Mouse (Mus musculus): ENCODE data around the gene Pcbp4. TPM values are rescaled to one million over a fixed set of nuclear protein-coding genes. Genes with fewer than 3 reads are reported as not detected.
"Not testable (repeated sequence)": the region's sequence is repeated elsewhere in the genome, so short reads cannot be mapped to it uniquely, and the experiment has no call there.

The Pcbp4 gene
- polyA plus RNA-seq, 1 experiment from 2014 or later: 186 TPM

DNA sequence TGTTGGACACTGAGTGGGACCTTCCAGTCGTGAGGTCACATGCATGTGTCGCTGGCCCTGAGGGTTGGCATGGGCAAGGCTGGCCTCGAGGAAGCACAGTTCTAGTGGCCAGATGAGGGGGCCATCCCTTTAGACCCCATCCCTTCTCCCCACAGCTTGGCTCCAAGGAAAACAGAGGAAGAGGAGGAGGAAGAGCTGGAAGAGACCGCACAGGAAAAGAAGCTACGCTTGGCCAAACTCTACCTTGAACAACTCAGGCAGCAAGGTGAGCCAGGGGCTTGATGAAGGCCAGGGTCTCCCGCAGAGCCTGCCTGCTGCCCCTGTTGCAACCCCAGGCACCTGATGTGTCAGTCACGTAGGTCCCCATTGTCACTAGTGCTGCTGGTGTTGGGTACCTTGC is 27.4 kb downstream of the Pcbp4 start:
- DNase-seq (ENCODE audit: low spot score): no peak
- Histone ChIP-seq H3K36me3 (peaks cover 60% of the 10 kb centered on the region), H3K9me3 (no peaks in the 10 kb centered on the region), H3K27ac (no peak overlapping the region), H3K4me3 (no peak overlapping the region), H3K4me1 (peaks cover 27% of the 10 kb centered on the region), H3K27me3 (ENCODE audit: insufficient read depth, poor library complexity, severe bottlenecking) (no peaks in the 10 kb centered on the region)
- 91% methylated on average over 7 of the region's 7 CpGs for whole genome bisulfite sequencing

DNA sequence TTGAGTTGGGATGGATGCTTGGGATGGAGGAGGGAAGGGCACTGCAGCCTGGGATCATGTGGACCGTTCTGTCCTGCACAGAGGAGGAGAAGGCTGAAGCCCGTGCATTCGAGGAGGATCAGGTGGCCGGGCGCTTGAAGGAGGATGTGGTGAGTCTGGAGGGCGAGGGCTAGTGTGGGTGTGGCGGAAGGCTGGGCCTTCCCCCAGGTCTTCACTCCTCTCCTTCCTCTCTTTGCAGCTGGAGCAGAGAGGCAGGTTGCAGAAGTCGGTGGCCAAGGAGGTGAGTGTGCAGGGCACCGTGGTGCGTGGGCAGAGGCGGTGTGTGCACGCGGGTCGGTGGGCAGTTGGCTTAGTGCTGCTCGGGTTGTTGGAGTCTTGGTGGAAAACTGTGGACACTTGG is 28.0 kb downstream of the Pcbp4 start:
- H3K36me3 ChIP-seq: peaks cover 65% of the 10 kb centered on the region
- 94% methylated on average over 15 of the region's 15 CpGs for WGBS

DNA sequence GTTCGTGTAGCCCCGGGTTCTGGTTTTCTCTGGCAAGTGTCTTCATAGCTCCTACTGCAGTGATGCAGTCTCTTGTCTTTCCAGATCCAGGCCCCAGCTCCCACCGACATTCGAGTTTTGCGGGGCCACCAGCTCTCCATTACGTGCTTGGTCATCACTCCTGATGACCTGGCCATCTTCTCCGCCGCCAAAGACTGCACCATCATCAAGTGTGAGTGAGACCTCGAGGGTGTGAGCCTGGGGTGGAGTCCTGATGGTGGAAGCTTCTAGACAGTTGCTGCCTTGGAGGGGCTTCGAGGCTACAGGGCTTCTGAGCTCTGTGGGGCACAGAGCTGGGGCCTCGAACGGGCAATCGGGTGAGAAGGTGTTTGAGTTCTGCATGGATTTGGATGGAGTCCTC is 28.6 kb downstream of the Pcbp4 start:
- WGBS: 92% methylated on average over 13 of the region's 13 CpGs
- peaks cover 16% of the 10 kb centered on the region for H3K4me1 ChIP-seq
- no peak overlapping the region for H3K27ac ChIP-seq
- no peaks in the 10 kb centered on the region for H3K27me3 ChIP-seq (ENCODE audit: insufficient read depth, poor library complexity, severe bottlenecking)
- DNase-seq (ENCODE audit: low spot score): no peak
- H3K4me3 ChIP-seq: no peak overlapping the region
- peaks cover 69% of the 10 kb centered on the region for H3K36me3 ChIP-seq
- H3K9me3 ChIP-seq: no peaks in the 10 kb centered on the region

More for the DNA sequence above, 28.0 kb downstream of the Pcbp4 start:
- no peak overlapping the region for H3K27ac ChIP-seq
- no peak overlapping the region for H3K4me3 ChIP-seq
- H3K27me3 ChIP-seq (ENCODE audit: insufficient read depth, poor library complexity, severe bottlenecking): no peaks in the 10 kb centered on the region
- no peaks in the 10 kb centered on the region for H3K9me3 ChIP-seq
- H3K4me1 ChIP-seq: peaks cover 22% of the 10 kb centered on the region
- no peak for DNase-seq (ENCODE audit: low spot score)

DNA sequence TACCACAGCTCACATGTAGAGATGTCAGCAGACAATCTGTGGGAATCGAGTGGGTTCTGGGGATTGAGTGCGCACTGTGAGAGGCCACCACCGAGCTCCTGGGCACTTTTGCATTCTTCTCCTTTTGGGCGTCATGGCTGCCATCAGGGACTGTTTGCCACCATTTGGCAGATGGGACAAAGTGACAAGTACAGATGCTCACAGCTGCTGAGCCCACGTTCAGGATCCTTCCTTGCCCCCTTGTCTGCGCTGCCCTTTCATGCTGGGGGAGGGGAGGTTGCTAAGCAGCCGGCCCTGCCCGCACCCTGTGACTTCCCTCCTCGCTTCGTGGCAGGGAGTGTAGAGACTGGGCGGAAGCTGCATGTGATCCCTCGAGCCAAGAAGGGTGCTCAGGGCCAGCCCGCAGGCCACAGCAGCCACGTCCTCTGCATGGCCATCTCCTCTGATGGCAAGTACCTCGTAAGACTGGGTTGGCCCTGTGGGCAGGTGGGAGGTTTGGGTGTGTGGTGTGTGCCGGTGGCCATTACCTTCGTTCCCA is 29.6 kb downstream of the Pcbp4 start:
- WGBS: 87% methylated on average over 17 of the region's 17 CpGs
- Histone ChIP-seq H3K4me3 (no peak overlapping the region), H3K4me1 (peaks cover 13% of the 10 kb centered on the region), H3K27ac (no peak overlapping the region), H3K9me3 (no peaks in the 10 kb centered on the region), H3K27me3 (ENCODE audit: insufficient read depth, poor library complexity, severe bottlenecking) (no peaks in the 10 kb centered on the region), H3K36me3 (peaks cover 69% of the 10 kb centered on the region)
- DNase-seq (ENCODE audit: low spot score): no peak

DNA sequence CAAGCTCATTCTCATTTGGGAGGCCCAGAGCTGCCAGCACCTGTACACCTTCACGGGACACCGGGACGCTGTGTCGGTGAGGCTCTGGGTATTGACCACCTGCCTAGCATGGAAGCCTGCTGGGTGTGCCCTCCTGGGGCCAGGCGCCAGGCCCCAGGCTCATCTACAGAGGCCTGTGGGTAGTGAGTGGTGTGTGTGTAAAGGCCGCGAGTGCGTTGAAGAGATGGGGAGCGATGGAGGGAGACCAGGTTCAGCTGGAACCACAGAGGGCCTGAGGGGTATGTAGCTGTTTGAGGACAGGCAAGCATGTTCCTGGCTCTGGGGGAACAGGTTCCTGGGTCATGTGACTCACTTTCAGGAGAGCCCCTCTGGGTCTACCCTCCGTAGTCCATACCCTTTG is 30.0 kb downstream of the Pcbp4 start:
- Histone ChIP-seq H3K27ac (no peak overlapping the region), H3K4me1 (peaks cover 8% of the 10 kb centered on the region), H3K36me3 (peaks cover 69% of the 10 kb centered on the region), H3K4me3 (no peak overlapping the region), H3K9me3 (no peaks in the 10 kb centered on the region), H3K27me3 (ENCODE audit: insufficient read depth, poor library complexity, severe bottlenecking) (no peaks in the 10 kb centered on the region)
- 96% methylated on average over 10 of the region's 10 CpGs for WGBS
- DNase-seq (ENCODE audit: low spot score): no peak

DNA sequence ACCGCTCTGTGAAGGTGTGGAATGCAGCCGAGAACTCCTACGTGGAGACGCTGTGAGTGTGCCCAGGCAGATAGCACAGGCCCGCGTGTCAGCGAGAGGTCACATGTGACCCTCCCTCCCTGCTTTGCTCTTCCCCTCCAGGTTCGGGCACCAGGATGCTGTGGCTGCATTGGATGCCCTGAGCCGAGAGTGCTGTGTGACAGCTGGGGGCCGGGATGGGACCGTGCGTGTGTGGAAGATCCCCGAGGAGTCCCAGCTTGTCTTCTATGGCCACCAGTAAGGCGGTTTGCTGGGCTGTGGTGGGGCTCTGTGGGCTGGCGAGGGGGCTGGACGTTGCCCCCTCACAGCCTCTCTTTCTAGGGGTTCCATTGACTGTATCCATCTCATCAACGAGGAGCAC is 30.5 kb downstream of the Pcbp4 start:
- peaks cover 69% of the 10 kb centered on the region for H3K36me3 ChIP-seq
- DNase-seq (ENCODE audit: low spot score): no peak
- H3K4me3 ChIP-seq: no peak overlapping the region
- H3K9me3 ChIP-seq: no peaks in the 10 kb centered on the region
- WGBS: 87% methylated on average over 17 of the region's 17 CpGs
- no peak overlapping the region for H3K27ac ChIP-seq
- no peaks in the 10 kb centered on the region for H3K27me3 ChIP-seq (ENCODE audit: insufficient read depth, poor library complexity, severe bottlenecking)
- 0 out of 2 replicates have a peak, but pooled peaks cover 6% of the 10 kb centered on the region for H3K4me1 ChIP-seq

DNA sequence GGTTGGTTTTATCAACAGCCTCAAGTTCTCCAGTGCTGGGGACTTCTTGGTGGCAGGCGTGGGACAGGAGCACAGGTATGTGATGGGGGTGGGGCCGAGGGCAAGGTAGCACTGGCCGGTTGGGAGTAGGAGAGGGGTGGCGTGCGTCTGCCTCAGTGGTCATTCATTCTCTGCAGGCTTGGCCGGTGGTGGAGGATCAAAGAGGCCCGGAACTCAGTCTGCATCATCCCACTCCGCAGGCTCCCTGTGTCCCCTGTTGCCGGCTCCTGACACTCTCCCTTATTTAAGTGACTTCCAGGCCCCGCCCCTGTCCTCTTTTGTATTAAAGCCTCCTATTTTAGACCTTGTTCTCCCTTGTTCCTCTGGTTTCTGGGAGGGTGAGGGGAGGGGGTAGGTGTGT is 32.0 kb downstream of the Pcbp4 start:
- Histone ChIP-seq H3K9me3 (no peaks in the 10 kb centered on the region), H3K36me3 (peaks cover 60% of the 10 kb centered on the region), H3K4me1 (peaks cover 13% of the 10 kb centered on the region)

DNA sequence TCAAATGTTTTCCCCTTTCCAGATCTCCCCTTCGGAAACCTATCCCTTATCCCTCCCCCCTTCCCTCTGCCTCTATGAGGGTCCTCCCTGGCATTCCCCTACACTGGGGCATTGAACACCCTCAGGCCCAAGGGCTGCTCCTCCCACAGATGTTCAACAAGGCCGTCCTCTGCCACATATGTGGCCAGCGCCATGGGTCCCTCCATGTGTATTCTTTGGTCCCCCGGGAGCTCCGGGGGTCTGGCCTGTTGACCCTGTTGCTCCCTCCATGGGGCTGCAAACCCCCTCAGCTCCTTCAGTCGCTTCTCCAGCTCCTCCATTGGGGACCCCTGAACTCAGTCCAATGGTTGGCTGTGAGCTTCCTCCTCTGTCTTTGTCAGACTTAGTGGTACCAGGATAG is 34.5 kb downstream of the Pcbp4 start:
- not testable (repeated sequence) for DNase-seq (ENCODE audit: low spot score); H3K4me3 ChIP-seq; H3K27ac ChIP-seq; H3K27me3 ChIP-seq (ENCODE audit: insufficient read depth, poor library complexity, severe bottlenecking); H3K9me3 ChIP-seq
- Histone ChIP-seq H3K4me1 (peaks cover 11% of the 10 kb centered on the region), H3K36me3 (peaks cover 39% of the 10 kb centered on the region)
- WGBS: 80% methylated on average over 6 of the region's 6 CpGs

More for the DNA sequence above, 32.0 kb downstream of the Pcbp4 start:
- no peaks in the 10 kb centered on the region for H3K27me3 ChIP-seq (ENCODE audit: insufficient read depth, poor library complexity, severe bottlenecking)
- no peak overlapping the region; the same call in 1 of the 2 replicates for H3K27ac ChIP-seq
- no peak for DNase-seq (ENCODE audit: low spot score)
- H3K4me3 ChIP-seq: no peak overlapping the region
- 85% methylated on average over 10 of the region's 10 CpGs for WGBS

DNA sequence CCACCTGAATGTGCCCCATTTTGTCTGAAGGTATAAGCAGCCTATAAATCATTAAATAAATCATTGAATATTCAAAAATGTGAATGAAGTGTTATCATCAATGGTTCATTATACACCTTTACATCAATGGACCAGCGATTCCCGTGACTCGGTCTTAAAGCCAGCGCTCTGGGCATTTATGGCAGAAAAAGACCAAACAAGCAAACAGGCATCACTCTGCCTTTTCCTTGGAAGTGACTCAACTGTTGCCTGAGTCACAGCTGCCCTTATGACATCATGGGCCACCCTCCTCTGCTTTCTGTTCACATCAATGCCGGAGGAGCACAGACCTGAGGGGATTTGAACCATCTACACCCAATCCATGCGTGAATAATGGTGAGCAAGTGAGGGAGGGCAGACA is 46.6 kb downstream of the Pcbp4 start, which contains the start of gene Iqcf1:
TSS of gene Iqcf1 (plus strand) at position 301 of the 400 bp plus-strand sequence.
- DNase-seq (ENCODE audit: low spot score): no peak
- no peaks in the 10 kb centered on the region for H3K36me3 ChIP-seq
- no peak within 1 kb of the TSS for H3K4me3 ChIP-seq
- WGBS: 82% methylated on average over 6 of the region's 6 CpGs
- peaks cover 3% of the 10 kb centered on the region; the same call in 1 of the 2 replicates for H3K27me3 ChIP-seq (ENCODE audit: insufficient read depth, poor library complexity, severe bottlenecking)
- no peaks in the 10 kb centered on the region for H3K4me1 ChIP-seq
- H3K9me3 ChIP-seq: no peaks in the 10 kb centered on the region
- no peak within 1 kb of the TSS for H3K27ac ChIP-seq

DNA sequence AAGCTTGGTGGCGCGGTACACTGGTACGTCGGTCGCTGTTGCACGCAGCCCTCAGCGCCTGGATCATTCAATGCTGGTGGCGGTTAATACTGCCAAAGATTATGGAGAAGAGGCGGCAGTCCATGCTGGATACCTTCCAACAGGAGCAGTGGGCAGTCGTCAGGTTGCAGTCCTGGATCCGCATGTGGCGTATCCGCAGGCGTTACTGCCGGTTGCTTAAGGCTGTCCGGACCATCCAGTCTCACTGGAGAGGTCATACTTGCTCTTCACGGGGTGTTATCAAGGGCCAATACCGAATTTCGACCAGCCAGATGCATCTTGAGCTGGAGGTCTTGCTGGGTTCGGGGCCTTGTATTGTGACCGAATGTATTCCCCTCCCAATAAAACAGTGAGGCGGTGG is 48.8 kb downstream of the Pcbp4 start:
- no peak overlapping the region for H3K4me3 ChIP-seq
- H3K4me1 ChIP-seq: no peaks in the 10 kb centered on the region
- H3K27me3 ChIP-seq (ENCODE audit: insufficient read depth, poor library complexity, severe bottlenecking): peaks cover 3% of the 10 kb centered on the region; the same call in 1 of the 2 replicates
- WGBS: 84% methylated on average over 22 of the region's 22 CpGs
- H3K36me3 ChIP-seq: no peaks in the 10 kb centered on the region
- no peaks in the 10 kb centered on the region for H3K9me3 ChIP-seq
- no peak overlapping the region for H3K27ac ChIP-seq
- DNase-seq (ENCODE audit: low spot score): no peak

DNA sequence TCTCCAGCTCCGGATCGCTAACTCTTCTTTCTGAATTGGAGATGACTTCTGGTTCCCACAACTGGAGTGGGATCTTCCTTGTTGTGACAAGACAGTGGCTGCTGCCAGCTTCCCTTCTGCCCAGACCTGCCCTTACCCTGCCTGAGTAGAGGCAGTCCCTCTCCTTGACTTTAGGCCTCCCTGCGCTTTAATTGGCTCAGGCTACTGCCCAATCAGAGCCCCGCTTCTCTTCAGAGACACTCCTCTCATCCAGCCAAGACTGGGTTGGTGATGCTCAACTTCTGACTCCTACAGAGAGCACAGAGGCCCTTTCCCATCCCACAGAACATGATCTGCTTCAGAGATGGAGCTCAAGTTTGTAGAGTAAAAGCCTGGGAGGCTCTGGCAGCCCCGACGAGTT is 51.2 kb downstream of the Pcbp4 start:
- H3K36me3 ChIP-seq: no peaks in the 10 kb centered on the region
- 73% methylated on average over 6 of the region's 6 CpGs for WGBS
- peaks cover 13% of the 10 kb centered on the region; the same call in 1 of the 2 replicates for H3K27me3 ChIP-seq (ENCODE audit: insufficient read depth, poor library complexity, severe bottlenecking)
- no peak overlapping the region for H3K27ac ChIP-seq
- no peak overlapping the region for H3K4me3 ChIP-seq
- H3K9me3 ChIP-seq: no peaks in the 10 kb centered on the region
- no peak for DNase-seq (ENCODE audit: low spot score)
- H3K4me1 ChIP-seq: no peaks in the 10 kb centered on the region

DNA sequence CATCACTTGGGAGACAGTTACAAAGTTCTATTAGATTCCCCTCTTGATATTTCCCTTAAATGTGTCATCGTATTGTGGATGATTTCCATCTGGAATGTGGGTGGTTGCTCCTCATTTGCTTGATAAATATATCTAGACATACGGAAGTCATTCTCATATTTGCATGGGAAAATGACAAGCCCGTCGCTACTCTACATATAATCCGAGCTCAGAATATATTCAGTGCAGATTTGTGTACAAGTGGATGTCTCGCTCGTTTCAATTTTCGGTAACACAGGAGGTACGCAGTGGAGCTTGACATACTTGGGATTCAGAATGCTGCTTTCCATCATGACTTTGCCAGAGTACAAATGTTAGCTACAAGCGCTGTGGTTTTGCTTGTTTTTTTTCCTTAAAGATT is 56.3 kb downstream of the Pcbp4 start:
- H3K4me1 ChIP-seq: peaks cover 16% of the 10 kb centered on the region
- no peak overlapping the region for H3K27ac ChIP-seq
- H3K9me3 ChIP-seq: no peaks in the 10 kb centered on the region
- no peak overlapping the region for H3K4me3 ChIP-seq
- DNase-seq (ENCODE audit: low spot score): no peak
- 88% methylated on average over 10 of the region's 10 CpGs for WGBS
- H3K36me3 ChIP-seq: no peaks in the 10 kb centered on the region
- peaks cover 38% of the 10 kb centered on the region; the same call in 1 of the 2 replicates for H3K27me3 ChIP-seq (ENCODE audit: insufficient read depth, poor library complexity, severe bottlenecking)

DNA sequence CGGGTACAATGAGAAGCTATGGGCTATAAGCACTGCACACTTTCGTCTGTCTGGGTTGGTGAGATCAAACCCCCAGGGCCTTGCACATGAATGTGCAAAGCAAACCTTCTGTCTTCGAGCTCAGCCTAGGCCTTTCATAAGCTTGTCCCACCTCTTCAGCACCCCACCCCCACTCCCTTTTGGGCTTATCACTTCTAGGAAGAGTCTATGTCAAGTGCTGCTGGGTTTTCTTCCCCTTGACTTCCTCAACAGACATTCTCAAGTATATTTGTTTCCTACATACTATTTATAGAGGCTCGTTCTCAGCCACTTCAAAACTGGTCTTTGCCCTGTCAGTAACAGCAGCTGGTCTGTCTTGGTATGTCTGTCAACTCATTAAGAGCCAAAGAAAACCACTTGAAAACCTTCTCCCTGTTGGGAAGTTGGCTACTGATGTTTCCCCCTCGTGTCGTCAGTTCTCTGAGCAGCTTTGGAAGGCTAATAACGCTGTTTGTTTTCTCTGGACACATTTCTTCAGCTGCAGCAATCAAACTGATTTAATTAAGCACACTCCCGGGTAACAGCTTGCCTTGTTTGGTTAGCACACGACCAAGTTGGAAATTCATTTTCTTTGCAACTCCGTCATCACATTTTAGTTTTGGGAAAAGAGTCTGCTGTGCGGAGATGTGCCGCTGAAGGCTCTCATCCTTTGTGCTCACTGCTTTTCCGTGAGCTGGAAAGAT is 59.8 kb downstream of the Pcbp4 start:
- no peaks in the 10 kb centered on the region for H3K9me3 ChIP-seq
- no peak for DNase-seq (ENCODE audit: low spot score)

More for the DNA sequence above, 59.8 kb downstream of the Pcbp4 start:
- H3K27me3 ChIP-seq (ENCODE audit: insufficient read depth, poor library complexity, severe bottlenecking): peaks cover 53% of the 10 kb centered on the region; the same call in 1 of the 2 replicates
- H3K4me1 ChIP-seq: peaks cover 19% of the 10 kb centered on the region
- H3K27ac ChIP-seq: no peak overlapping the region
- no peaks in the 10 kb centered on the region for H3K36me3 ChIP-seq
- WGBS: 43% methylated on average over 13 of the region's 13 CpGs
- H3K4me3 ChIP-seq: no peak overlapping the region
